Mouse (Mus musculus): ENCODE measurements around the gene Fam185a. TPM values are rescaled to one million over a fixed set of nuclear protein-coding genes. Genes with fewer than 3 reads are reported as not detected.

Fam185a gene
- 3.8 and 4.7 TPM in 2 replicates for polyA plus RNA-seq (2016; fragmentation: Nextera tagmentation; extraction: Ambion mirVana)

GRCm38 (mm10) chr5:21424614-21425602 is at the start of gene Fam185a, which contains the start of gene Ccdc146:
Gene Fam185a (plus strand): TSS chr5:21424958.
Gene Ccdc146 (minus strand): TSS chr5:21424677.
- Histone ChIP-seq H3K9me3 (no peaks in the 10 kb centered on the region), H3K27me3 (no peaks in the 10 kb centered on the region), H3K4me1 (peaks cover 6% of the 10 kb centered on the region; the same call in 1 of the 2 replicates), H3K9ac (replicated peaks) (peak within 1 kb of the TSS; percentile 70), H3K36me3 (no peaks in the 10 kb centered on the region), H3K4me2 (replicated peaks) (peak within 1 kb of the TSS; percentile 93), H3K4me3 (peak within 1 kb of the TSS; percentile 65), H3K27ac (replicated peaks) (no peak within 1 kb of the TSS)
- WGBS, result under 1% methylated on average over 68 of the region's 68 CpGs
- peak; percentile 100 for ATAC-seq (ENCODE audit: low FRiP score, low read depth)

GRCm38 (mm10) chr5:21376935-21377334 is 47.8 kb upstream of the Fam185a start:
- Histone ChIP-seq H3K27ac (replicated peaks) (no peak overlapping the region), H3K27me3 (peaks cover 16% of the 10 kb centered on the region; the same call in 1 of the 2 replicates), H3K9ac (replicated peaks) (no peak overlapping the region), H3K4me3 (no peak overlapping the region), H3K4me2 (replicated peaks) (no peak overlapping the region), H3K36me3 (no peaks in the 10 kb centered on the region), H3K9me3 (no peaks in the 10 kb centered on the region), H3K4me1 (peaks cover 10% of the 10 kb centered on the region; the same call in 1 of the 2 replicates)
- WGBS, result 87% methylated on average over 4 of the region's 4 CpGs
- ATAC-seq (ENCODE audit: low FRiP score, low read depth), result no peak

GRCm38 (mm10) chr5:21378397-21378796 is 46.4 kb upstream of the Fam185a start:
- Histone ChIP-seq H3K9me3 (no peaks in the 10 kb centered on the region), H3K4me2 (replicated peaks) (no peak overlapping the region), H3K9ac (replicated peaks) (no peak overlapping the region), H3K4me3 (no peak overlapping the region), H3K27me3 (peaks cover 10% of the 10 kb centered on the region; the same call in 1 of the 2 replicates), H3K36me3 (no peaks in the 10 kb centered on the region), H3K4me1 (no peaks in the 10 kb centered on the region), H3K27ac (replicated peaks) (no peak overlapping the region)
- ATAC-seq (ENCODE audit: low FRiP score, low read depth), result no peak
- 81% methylated on average over 2 of the region's 2 CpGs for WGBS

GRCm38 (mm10) chr5:21381986-21382385 is 42.8 kb upstream of the Fam185a start:
- Histone ChIP-seq H3K27ac (replicated peaks) (no peak overlapping the region), H3K9me3 (no peaks in the 10 kb centered on the region), H3K4me2 (replicated peaks) (no peak overlapping the region), H3K27me3 (0 out of 2 replicates have a peak, but pooled peaks cover 5% of the 10 kb centered on the region), H3K9ac (replicated peaks) (no peak overlapping the region), H3K36me3 (no peaks in the 10 kb centered on the region), H3K4me1 (no peaks in the 10 kb centered on the region), H3K4me3 (no peak overlapping the region)
- no peak for ATAC-seq (ENCODE audit: low FRiP score, low read depth)
- 60% methylated on average over 6 of the region's 6 CpGs for WGBS

GRCm38 (mm10) chr5:21382678-21383077 is 42.1 kb upstream of the Fam185a start:
- WGBS, result 66% methylated on average over 6 of the region's 6 CpGs
- no peak for ATAC-seq (ENCODE audit: low FRiP score, low read depth)
- Histone ChIP-seq H3K9ac (replicated peaks) (no peak overlapping the region), H3K27me3 (0 out of 2 replicates have a peak, but pooled peaks cover 5% of the 10 kb centered on the region), H3K36me3 (no peaks in the 10 kb centered on the region), H3K4me3 (no peak overlapping the region), H3K9me3 (no peaks in the 10 kb centered on the region), H3K4me2 (replicated peaks) (no peak overlapping the region), H3K27ac (replicated peaks) (no peak overlapping the region), H3K4me1 (no peaks in the 10 kb centered on the region)

- 50% methylated on average over 14 of the region's 14 CpGs for WGBS
- H3K9me3 ChIP-seq, result no peaks in the 10 kb centered on the region
- H3K36me3 ChIP-seq, result no peaks in the 10 kb centered on the region
- H3K27me3 ChIP-seq, result 0 out of 2 replicates have a peak, but pooled peaks cover 5% of the 10 kb centered on the region
- no peak overlapping the region for H3K9ac ChIP-seq (replicated peaks)
- no peaks in the 10 kb centered on the region for H3K4me1 ChIP-seq
- no peak overlapping the region for H3K4me3 ChIP-seq
- no peak overlapping the region for H3K4me2 ChIP-seq (replicated peaks)
- no peak for ATAC-seq (ENCODE audit: low FRiP score, low read depth)
- no peak overlapping the region for H3K27ac ChIP-seq (replicated peaks)
Observed at GRCm38 (mm10) chr5:21383392-21384251, 41.1 kb upstream of the Fam185a start.

- Histone ChIP-seq H3K27me3 (no peaks in the 10 kb centered on the region), H3K36me3 (no peaks in the 10 kb centered on the region), H3K9ac (replicated peaks) (no peak overlapping the region), H3K9me3 (no peaks in the 10 kb centered on the region), H3K27ac (replicated peaks) (no peak overlapping the region), H3K4me3 (no peak overlapping the region), H3K4me2 (replicated peaks) (no peak overlapping the region), H3K4me1 (no peaks in the 10 kb centered on the region)
- ATAC-seq (ENCODE audit: low FRiP score, low read depth), result no peak
- 84% methylated on average over 13 of the region's 13 CpGs for WGBS
Observed at GRCm38 (mm10) chr5:21384252-21384960, 40.4 kb upstream of the Fam185a start.

- H3K4me1 ChIP-seq, result no peaks in the 10 kb centered on the region
- no peak for ATAC-seq (ENCODE audit: low FRiP score, low read depth)
- no peak overlapping the region for H3K27ac ChIP-seq (replicated peaks)
- no peaks in the 10 kb centered on the region for H3K27me3 ChIP-seq
- WGBS, result 96% methylated on average over 9 of the region's 9 CpGs
- no peak overlapping the region for H3K4me3 ChIP-seq
- no peaks in the 10 kb centered on the region for H3K9me3 ChIP-seq
- H3K4me2 ChIP-seq (replicated peaks), result no peak overlapping the region
- no peak overlapping the region for H3K9ac ChIP-seq (replicated peaks)
- no peaks in the 10 kb centered on the region for H3K36me3 ChIP-seq
Observed at GRCm38 (mm10) chr5:21384976-21385375, 39.8 kb upstream of the Fam185a start.

GRCm38 (mm10) chr5:21386432-21386831 is 38.3 kb upstream of the Fam185a start:
- Histone ChIP-seq H3K27ac (replicated peaks) (no peak overlapping the region), H3K4me2 (replicated peaks) (no peak overlapping the region), H3K4me1 (0 out of 2 replicates have a peak, but pooled peaks cover 1% of the 10 kb centered on the region), H3K9ac (replicated peaks) (no peak overlapping the region), H3K4me3 (no peak overlapping the region), H3K9me3 (no peaks in the 10 kb centered on the region), H3K27me3 (no peaks in the 10 kb centered on the region), H3K36me3 (no peaks in the 10 kb centered on the region)
- 90% methylated on average over 4 of the region's 4 CpGs for WGBS
- no peak for ATAC-seq (ENCODE audit: low FRiP score, low read depth)

- Histone ChIP-seq H3K9me3 (no peaks in the 10 kb centered on the region), H3K27ac (replicated peaks) (no peak overlapping the region), H3K4me1 (0 out of 2 replicates have a peak, but pooled peaks cover 5% of the 10 kb centered on the region), H3K36me3 (no peaks in the 10 kb centered on the region), H3K9ac (replicated peaks) (no peak overlapping the region), H3K4me3 (no peak overlapping the region), H3K27me3 (no peaks in the 10 kb centered on the region), H3K4me2 (replicated peaks) (no peak overlapping the region)
- no peak for ATAC-seq (ENCODE audit: low FRiP score, low read depth)
Observed at GRCm38 (mm10) chr5:21387340-21387739, 37.4 kb upstream of the Fam185a start.

- Histone ChIP-seq H3K27ac (replicated peaks) (no peak overlapping the region), H3K36me3 (no peaks in the 10 kb centered on the region), H3K4me1 (0 out of 2 replicates have a peak, but pooled peaks cover 5% of the 10 kb centered on the region), H3K9me3 (no peaks in the 10 kb centered on the region), H3K9ac (replicated peaks) (no peak overlapping the region), H3K4me2 (replicated peaks) (no peak overlapping the region), H3K27me3 (no peaks in the 10 kb centered on the region), H3K4me3 (no peak overlapping the region)
- WGBS, result 86% methylated on average over 4 of the region's 4 CpGs
- no peak for ATAC-seq (ENCODE audit: low FRiP score, low read depth)
Observed at GRCm38 (mm10) chr5:21388855-21389254, 35.9 kb upstream of the Fam185a start.
